Comparison of ENCODE assay signal across 19 mouse cellular contexts in the genomic region with DNA sequence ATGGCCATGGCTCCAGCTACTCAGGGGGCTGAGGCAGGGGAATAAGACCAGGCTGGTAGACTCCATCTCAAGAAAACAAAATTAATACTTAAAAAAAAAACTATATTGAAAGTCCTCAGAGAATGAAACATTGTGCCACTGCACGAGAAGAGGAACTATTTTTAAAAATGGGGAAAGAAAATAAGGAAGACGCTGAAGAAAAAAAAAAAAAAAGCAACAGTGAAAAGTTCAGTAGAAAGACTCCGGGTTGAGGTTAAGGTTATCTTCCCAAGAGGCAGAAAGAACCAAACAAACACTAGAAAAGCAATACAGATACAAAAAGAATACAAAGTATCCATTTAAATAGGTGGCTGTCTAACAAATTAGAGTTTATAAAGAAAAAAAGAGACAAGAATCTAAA.
"Had no signal": no experiment of that assay in that cellular context is flagged by ENCODE, and none has a peak within 500 bp of the region (broad histone marks: within the 10 kb centered on the region; RNA-seq: fewer than 3 reads in every experiment).

No protein-coding gene starts in this region.

- H3K9me3 ChIP-seq: limb, embryonic 15.5 days; liver, embryonic 12.5 days; liver, embryonic 15.5 days had no signal

- H3K4me3 ChIP-seq: layer of hippocampus, adult 2 months; left cerebral cortex, adult 2 months; limb, embryonic 12.5 days; limb, embryonic 15.5 days; liver, embryonic 12.5 days; liver, embryonic 15.5 days had no signal

- DNase-seq: kidney, adult 18-20 months; kidney, adult 9 months; kidney, postnatal 14 days; kidney, postnatal 4 days; layer of hippocampus, adult 9-11 months; layer of hippocampus, postnatal 36 days; lung, adult 2 months; lung, postnatal 14 days; lung, postnatal 4 days; midbrain, embryonic 14.5 days; thymus, adult 18-20 months; thymus, postnatal 36 days had no signal

- H3K9ac ChIP-seq: limb, embryonic 12.5 days; limb, embryonic 15.5 days; liver, embryonic 12.5 days; liver, embryonic 15.5 days had no signal

- H3K36me3 ChIP-seq: limb, embryonic 12.5 days; limb, embryonic 15.5 days; liver, embryonic 12.5 days; liver, embryonic 15.5 days had no signal

- H3K27ac ChIP-seq: layer of hippocampus, adult 2 months; left cerebral cortex, adult 2 months; limb, embryonic 12.5 days; limb, embryonic 15.5 days; liver, embryonic 15.5 days had no signal

- ATAC-seq: liver, embryonic 12.5 days had no signal

- H3K27me3 ChIP-seq: limb, embryonic 12.5 days; limb, embryonic 15.5 days; liver, embryonic 12.5 days; liver, embryonic 15.5 days had no signal

- H3K4me1 ChIP-seq: limb, embryonic 12.5 days; limb, embryonic 15.5 days; liver, embryonic 12.5 days had no signal

- H3K4me2 ChIP-seq: limb, embryonic 12.5 days; limb, embryonic 15.5 days; liver, embryonic 12.5 days; liver, embryonic 15.5 days; midbrain, embryonic 11.5 days had no signal
